Mouse (Mus musculus) ES-E14 (cell line): ENCODE results near the gene Cops3.

Source experiments
- CHD2 ChIP-seq: IDR thresholded peaks from 2 replicates; pipeline ENCODE4 v1.6.1; 2014; ENCODE audit warnings: mild to moderate bottlenecking, low read depth, low read length, inconsistent platforms
- HCFC1 ChIP-seq: IDR thresholded peaks from 2 replicates; pipeline ENCODE4 v1.6.1; 2012; ENCODE audit warnings: low read length, inconsistent platforms, borderline replicate concordance; ENCODE audit not compliant: insufficient read depth
- MAFK ChIP-seq: IDR thresholded peaks from 2 replicates; pipeline ENCODE4 v1.6.1; 2014; ENCODE audit warnings: mild to moderate bottlenecking, low read depth, low read length, inconsistent platforms; ENCODE audit not compliant: insufficient read depth
- ZC3H11A ChIP-seq: IDR thresholded peaks from 2 replicates; pipeline ENCODE4 v1.6.1; 2012; ENCODE audit warnings: low read depth, mild to moderate bottlenecking, inconsistent platforms, low read length, borderline replicate concordance

- TF ChIP-seq HCFC1 (no peak; the same call in 1 of the 2 replicates), CHD2 (peak; percentile 75; the same call in 1 of the 2 replicates), ZC3H11A (no peak), MAFK (no peak)
These were observed 605 bp downstream of the Cops3 start, which contains the start of gene Nt5m for GRCm38 (mm10) chr11:59839008-59839458.
